Mouse (Mus musculus) bone marrow, adult 2 months (tissue): ENCODE measurements around the gene Zfp622.

Source experiments
- CTCF ChIP-seq: fragments of 200-500 bp; IDR thresholded peaks from 2 replicates; pipeline ENCODE4 v1.5.1; 2011; ENCODE audit warnings: low read length, control low read depth; ENCODE audit not compliant: control insufficient read depth, insufficient read depth
- POLR2A ChIP-seq: fragments of 200-500 bp; IDR thresholded peaks from 2 replicates; pipeline ENCODE4 v1.6.1; 2011; ENCODE audit warnings: low read depth, mild to moderate bottlenecking, control low read depth, low read length, borderline replicate concordance; ENCODE audit not compliant: control insufficient read depth

- TF ChIP-seq CTCF (no peak), POLR2A (no peak)
These were observed 33.6 kb upstream of the Zfp622 start for GRCm38 (mm10) chr15:25950584-25950983.
